Mouse (Mus musculus) neural tube, embryonic 14.5 days (tissue): ENCODE measurements around the gene Nr1h4. TPM values are rescaled to one million over a fixed set of nuclear protein-coding genes. Genes with fewer than 3 reads are reported as not detected.
"Not testable (repeated sequence)": the region's sequence is repeated elsewhere in the genome, so short reads cannot be mapped to it uniquely, and the experiment has no call there.

Source experiments
- ATAC-seq: fragments of 200-750 bp; cut with Nextera tagmentation; 2 replicates; pipeline ENCODE4 v1.8.0; 2017; ENCODE audit warnings: low read depth, mild to moderate bottlenecking, moderate TSS enrichment, moderate library complexity
- H3K27ac ChIP-seq: fragments of 300-500 bp; sonication (generic); 2 replicates; pipeline ENCODE4 v1.5.1; 2014; ENCODE audit warnings: low read depth, mild to moderate bottlenecking, control low read depth, low read length, moderate library complexity, mixed read lengths
- H3K27me3 ChIP-seq: fragments of 300-500 bp; sonication (generic); 2 replicates; pipeline ENCODE4 v1.6.1; 2014; ENCODE audit warnings: low read length; ENCODE audit not compliant: control insufficient read depth, insufficient read depth
- H3K36me3 ChIP-seq: fragments of 300-500 bp; sonication (generic); 2 replicates; pipeline ENCODE4 v1.6.1; 2014; ENCODE audit warnings: low read length, mixed read lengths; ENCODE audit not compliant: control insufficient read depth, insufficient read depth
- H3K4me1 ChIP-seq: fragments of 300-500 bp; sonication (generic); 2 replicates; pipeline ENCODE4 v1.6.1; 2014; ENCODE audit warnings: low read length; ENCODE audit not compliant: control insufficient read depth, insufficient read depth
- H3K4me2 ChIP-seq: fragments of 300-500 bp; sonication (generic); 2 replicates; pipeline ENCODE4 v1.6.1; 2014; ENCODE audit warnings: mild to moderate bottlenecking, low read depth, low read length, control low read depth
- H3K4me3 ChIP-seq: fragments of 300-500 bp; sonication (generic); 2 replicates; pipeline ENCODE4 v1.5.1; 2014; ENCODE audit warnings: low read depth, low read length, control low read depth, mixed read lengths
- H3K9ac ChIP-seq: fragments of 300-500 bp; sonication (generic); replicated peaks from 2 replicates; pipeline ENCODE4 v1.6.1; 2014; ENCODE audit warnings: low read depth, mild to moderate bottlenecking, control low read depth, low read length, mixed read lengths
- H3K9me3 ChIP-seq: fragments of 300-500 bp; sonication (generic); 2 replicates; pipeline ENCODE4 v1.6.1; 2016; ENCODE audit warnings: low read length; ENCODE audit not compliant: control insufficient read depth
- WGBS: fragments of 180-500 bp; shearing (Covaris S2); extraction: QIAGEN DNeasy Blood & Tissue Kit; methylation state at CpG from one replicate; pipeline ENCODE4 v1.1.7; 2014; 5-methylcytosine and 5-hydroxymethylcytosine counted together
- polyA plus RNA-seq: library from polyadenylated mRNA; unstranded; fragments of >200 nt; fragmentation: Nextera tagmentation; extraction: Ambion mirVana; gene quantifications from 2 replicates; pipeline ENCODE4 v1.2.1, GENCODE M21; 2014

The Nr1h4 gene
- polyA plus RNA-seq, 1 experiment from 2014 or later = not detected

DNA sequence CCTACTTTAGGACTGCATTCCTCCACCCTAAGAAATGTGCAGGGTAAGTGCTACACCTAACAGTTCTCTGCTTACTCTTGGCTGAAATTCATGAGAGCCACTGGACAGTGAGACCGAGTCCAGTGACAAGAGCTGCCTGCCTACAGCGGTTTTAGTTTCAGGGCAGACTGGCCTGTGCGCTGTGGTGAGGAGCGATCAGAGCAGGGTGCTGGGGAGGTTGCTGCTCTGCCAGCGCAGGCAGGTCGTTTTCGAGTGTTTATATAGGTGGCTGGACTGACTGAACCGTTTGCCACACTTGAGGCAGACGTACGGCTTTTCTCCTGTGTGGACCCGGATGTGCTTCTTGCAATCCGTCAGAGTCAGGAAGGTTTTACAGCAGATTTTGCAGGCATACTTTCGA lies 21.5 kb upstream of the Nr1h4 start:
- not testable (repeated sequence) for H3K9ac ChIP-seq, H3K27me3 ChIP-seq, H3K27ac ChIP-seq, ATAC-seq, H3K9me3 ChIP-seq, H3K4me1 ChIP-seq, H3K4me2 ChIP-seq, H3K36me3 ChIP-seq, H3K4me3 ChIP-seq
- WGBS = 90% methylated on average over 12 of the region's 13 CpGs

- not testable (repeated sequence) for H3K9ac ChIP-seq, H3K4me2 ChIP-seq, H3K27me3 ChIP-seq, H3K4me1 ChIP-seq, ATAC-seq, H3K36me3 ChIP-seq, H3K4me3 ChIP-seq, H3K27ac ChIP-seq, H3K9me3 ChIP-seq
- WGBS = 93% methylated on average over 7 of the region's 7 CpGs
Measured at GRCm38 (mm10) chr10:89553855-89554254, 20.5 kb upstream of the Nr1h4 start.

DNA sequence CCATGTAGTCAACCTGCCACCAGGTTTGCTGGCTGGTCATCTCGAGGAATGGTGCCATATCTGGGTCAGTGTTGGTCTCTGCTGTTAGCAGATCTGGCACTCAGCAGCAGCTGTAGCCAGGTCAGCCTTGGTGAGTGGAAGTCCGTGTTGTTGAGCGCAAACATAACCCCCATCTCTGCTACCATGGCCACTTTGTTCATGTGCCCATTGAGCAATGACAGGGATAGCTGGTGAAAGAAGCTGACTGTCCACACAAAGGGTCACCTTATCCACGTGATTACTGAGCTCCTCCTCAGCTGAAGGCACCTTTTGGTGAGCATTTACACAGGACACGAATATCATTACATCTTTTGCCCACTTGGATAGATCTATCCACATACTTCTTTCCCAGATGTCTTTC lies 19.6 kb upstream of the Nr1h4 start:
- no peak overlapping the region for H3K27ac ChIP-seq
- ATAC-seq = no peak
- WGBS = 84% methylated on average over 5 of the region's 5 CpGs
- no peaks in the 10 kb centered on the region for H3K9me3 ChIP-seq
- H3K27me3 ChIP-seq = no peaks in the 10 kb centered on the region
- H3K4me1 ChIP-seq = no peaks in the 10 kb centered on the region
- H3K4me2 ChIP-seq = no peak overlapping the region
- no peak overlapping the region for H3K9ac ChIP-seq
- no peak overlapping the region for H3K4me3 ChIP-seq
- H3K36me3 ChIP-seq = no peaks in the 10 kb centered on the region

- no peak overlapping the region for H3K4me3 ChIP-seq
- H3K9me3 ChIP-seq = no peaks in the 10 kb centered on the region
- no peaks in the 10 kb centered on the region for H3K4me1 ChIP-seq
- H3K9ac ChIP-seq = no peak overlapping the region
- no peaks in the 10 kb centered on the region for H3K36me3 ChIP-seq
- no peaks in the 10 kb centered on the region for H3K27me3 ChIP-seq
- 89% methylated on average over 4 of the region's 4 CpGs for WGBS
- no peak overlapping the region for H3K27ac ChIP-seq
- H3K4me2 ChIP-seq = no peak overlapping the region
- no peak for ATAC-seq
Measured at GRCm38 (mm10) chr10:89551657-89552056, 18.3 kb upstream of the Nr1h4 start.

- no peak overlapping the region for H3K9ac ChIP-seq
- 35% methylated on average over 6 of the region's 6 CpGs for WGBS
- no peak overlapping the region for H3K4me2 ChIP-seq
- H3K4me1 ChIP-seq = no peaks in the 10 kb centered on the region
- H3K9me3 ChIP-seq = no peaks in the 10 kb centered on the region
- ATAC-seq = peak; percentile 68; the same call in 1 of the 2 replicates
- H3K36me3 ChIP-seq = no peaks in the 10 kb centered on the region
- no peaks in the 10 kb centered on the region for H3K27me3 ChIP-seq
- peak overlapping the region; percentile 40 for H3K27ac ChIP-seq
- no peak overlapping the region for H3K4me3 ChIP-seq
Measured at GRCm38 (mm10) chr10:89548028-89548427, 14.6 kb upstream of the Nr1h4 start.

GRCm38 (mm10) chr10:89546989-89547388 lies 13.6 kb upstream of the Nr1h4 start:
- H3K36me3 ChIP-seq = no peaks in the 10 kb centered on the region
- H3K9me3 ChIP-seq = no peaks in the 10 kb centered on the region
- ATAC-seq = no peak
- no peak overlapping the region for H3K4me3 ChIP-seq
- no peaks in the 10 kb centered on the region for H3K4me1 ChIP-seq
- H3K27ac ChIP-seq = no peak overlapping the region
- WGBS = 87% methylated on average over 2 of the region's 2 CpGs
- H3K4me2 ChIP-seq = no peak overlapping the region
- no peak overlapping the region for H3K9ac ChIP-seq
- no peaks in the 10 kb centered on the region for H3K27me3 ChIP-seq

DNA sequence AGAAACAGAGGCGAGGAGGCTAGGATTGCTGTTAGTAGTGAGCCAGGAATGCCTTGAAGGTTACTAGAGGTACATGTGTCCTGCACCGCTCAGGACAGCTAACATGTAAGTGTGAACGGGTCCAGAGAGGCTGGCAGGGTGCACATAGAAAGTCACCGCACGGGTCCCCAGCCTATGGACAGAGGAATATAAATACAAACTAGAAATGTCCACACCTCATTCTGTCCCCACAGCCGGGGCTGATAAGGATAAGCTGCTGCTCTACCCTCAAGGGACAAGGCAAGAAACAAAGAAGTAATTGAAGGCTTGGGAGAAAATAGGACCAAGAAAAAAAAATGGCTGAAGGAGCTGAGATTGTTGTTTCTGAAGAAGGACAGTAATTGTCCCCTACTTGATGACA lies 10.5 kb upstream of the Nr1h4 start:
- no peaks in the 10 kb centered on the region for H3K4me1 ChIP-seq
- ATAC-seq = no peak
- H3K4me2 ChIP-seq = no peak overlapping the region
- H3K27me3 ChIP-seq = no peaks in the 10 kb centered on the region
- 77% methylated on average over 6 of the region's 6 CpGs for WGBS
- no peak overlapping the region for H3K4me3 ChIP-seq
- H3K9ac ChIP-seq = no peak overlapping the region
- H3K9me3 ChIP-seq = no peaks in the 10 kb centered on the region
- no peaks in the 10 kb centered on the region for H3K36me3 ChIP-seq
- no peak overlapping the region for H3K27ac ChIP-seq

DNA sequence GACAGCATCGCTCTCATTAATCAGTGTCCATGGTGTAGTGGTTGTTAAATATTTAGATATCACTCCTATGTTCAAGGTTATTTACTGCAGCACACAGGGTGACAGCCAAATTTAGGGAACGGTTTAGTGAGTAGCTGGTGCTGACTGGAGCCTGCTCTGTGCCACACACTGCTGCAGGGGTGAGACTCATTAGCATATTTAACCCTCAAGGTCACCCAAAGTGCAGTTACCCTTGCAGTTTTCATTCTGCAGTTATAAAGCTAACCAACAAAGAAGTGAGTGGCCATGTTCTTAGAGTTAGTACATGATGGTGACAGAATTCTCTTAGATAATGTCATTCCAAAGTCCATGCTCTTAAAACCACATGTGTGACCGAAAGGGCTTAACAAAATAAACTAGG lies 8.9 kb upstream of the Nr1h4 start:
- no peak overlapping the region for H3K4me3 ChIP-seq
- H3K4me2 ChIP-seq = no peak overlapping the region
- H3K27ac ChIP-seq = no peak overlapping the region
- H3K9ac ChIP-seq = no peak overlapping the region
- WGBS = 73% methylated on average over 3 of the region's 3 CpGs
- ATAC-seq = no peak
- no peaks in the 10 kb centered on the region for H3K36me3 ChIP-seq
- H3K9me3 ChIP-seq = no peaks in the 10 kb centered on the region
- no peaks in the 10 kb centered on the region for H3K4me1 ChIP-seq
- no peaks in the 10 kb centered on the region for H3K27me3 ChIP-seq

- Histone ChIP-seq H3K27me3 (no peaks in the 10 kb centered on the region), H3K4me1 (no peaks in the 10 kb centered on the region), H3K4me3 (no peak overlapping the region), H3K27ac (no peak overlapping the region), H3K4me2 (no peak overlapping the region), H3K9ac (no peak overlapping the region), H3K36me3 (no peaks in the 10 kb centered on the region), H3K9me3 (no peaks in the 10 kb centered on the region)
- WGBS = 78% methylated on average over 5 of the region's 5 CpGs
- no peak for ATAC-seq
Measured at GRCm38 (mm10) chr10:89532451-89532850, 934 bp downstream of the Nr1h4 start.

- no peaks in the 10 kb centered on the region for H3K36me3 ChIP-seq
- no peaks in the 10 kb centered on the region for H3K4me1 ChIP-seq
- H3K27ac ChIP-seq = no peak overlapping the region
- no peak overlapping the region for H3K4me3 ChIP-seq
- H3K4me2 ChIP-seq = no peak overlapping the region
- 90% methylated on average over 2 of the region's 2 CpGs for WGBS
- H3K9ac ChIP-seq = no peak overlapping the region
- no peak for ATAC-seq
- no peaks in the 10 kb centered on the region for H3K27me3 ChIP-seq
- H3K9me3 ChIP-seq = no peaks in the 10 kb centered on the region
Measured at GRCm38 (mm10) chr10:89531976-89532375, 1.4 kb downstream of the Nr1h4 start.
